Mouse (Mus musculus): Measurements from ENCODE around the gene Cct2.

The Cct2 gene

GRCm38 (mm10) chr10:117063254-117064021 lies at the start of gene Cct2:
TSS of gene Cct2 (minus strand) at chr10:117063814.
- peak; percentile 89 for DNase-seq

DNA sequence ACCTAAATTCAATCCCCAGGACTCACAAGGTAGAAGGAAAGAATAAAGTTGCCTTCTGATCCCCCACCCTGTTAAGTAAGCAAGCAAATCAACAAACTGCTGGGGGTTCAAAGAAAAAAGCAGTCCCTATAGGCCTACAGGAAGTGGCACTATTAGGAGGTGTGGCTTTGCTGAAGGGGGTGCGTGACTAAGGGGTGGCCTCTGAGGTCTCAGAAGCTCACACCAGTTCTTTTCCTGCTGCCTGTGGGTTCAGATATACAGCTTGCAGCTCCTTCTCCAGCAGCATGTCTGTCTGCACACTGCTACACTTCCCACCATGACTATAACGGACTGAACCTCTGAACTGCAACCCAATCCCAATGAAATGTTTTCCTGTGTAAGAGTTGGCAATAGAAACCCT lies 48.9 kb upstream of the Cct2 start:
- DNase-seq = no peak

GRCm38 (mm10) chr10:117111455-117111854 lies 47.8 kb upstream of the Cct2 start:
- DNase-seq = no peak

DNA sequence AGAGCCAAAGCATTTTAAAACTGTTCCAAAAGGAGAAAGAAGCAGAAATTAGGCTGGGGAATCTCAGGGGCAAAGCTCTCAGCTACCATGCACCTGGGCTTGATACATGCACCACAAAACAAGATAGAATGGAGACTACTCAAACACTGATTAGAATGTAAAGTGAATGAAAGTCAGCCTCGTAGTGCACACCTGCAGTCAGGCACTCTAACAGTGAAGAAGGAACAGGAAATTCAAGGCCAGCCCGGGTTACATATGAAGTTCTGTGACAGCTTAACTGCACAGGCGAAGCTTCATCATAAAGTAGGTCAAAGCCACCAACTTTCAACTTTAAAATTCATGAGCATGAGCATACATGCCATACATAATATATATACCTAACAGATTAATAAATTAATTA lies 46.7 kb upstream of the Cct2 start:
- no peak for DNase-seq

DNA sequence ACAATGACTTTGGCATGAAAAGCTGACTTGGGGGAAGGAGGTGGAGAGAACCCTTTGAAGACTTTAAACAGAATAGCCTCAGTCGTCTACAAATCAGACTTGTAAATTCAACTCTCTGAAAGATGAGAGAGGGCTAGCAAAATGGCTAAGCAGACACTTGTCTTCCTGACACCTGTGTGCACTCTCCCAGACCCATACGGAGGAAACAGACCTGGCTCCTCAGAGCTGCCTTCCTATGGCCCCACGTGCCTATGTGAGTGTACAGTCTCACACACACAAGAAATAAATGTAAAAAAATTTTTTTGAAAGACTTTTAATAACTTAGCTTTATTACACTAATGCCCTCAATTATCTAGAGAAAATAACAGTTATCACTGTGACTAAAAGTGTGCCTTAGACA lies 43.1 kb upstream of the Cct2 start:
- DNase-seq = no peak

DNA sequence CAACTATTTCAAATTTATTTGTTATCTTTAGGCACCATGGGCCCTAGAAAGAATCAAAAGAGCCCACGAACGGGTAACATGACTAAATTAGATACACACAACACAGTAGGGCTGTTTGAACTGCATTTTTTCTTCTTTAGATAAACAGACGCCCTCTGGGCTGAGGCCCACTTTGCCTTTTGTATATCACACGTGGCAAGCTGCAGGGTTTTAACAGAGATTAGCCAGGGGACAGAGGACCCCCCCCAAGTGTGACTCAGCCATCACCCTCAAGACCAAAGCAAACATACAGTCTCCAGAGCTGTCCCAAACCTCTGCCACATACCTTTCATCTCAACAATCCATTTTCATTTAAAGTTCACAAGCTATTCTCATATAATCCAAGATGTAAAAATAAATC lies 42.6 kb upstream of the Cct2 start:
- no peak for DNase-seq

DNA sequence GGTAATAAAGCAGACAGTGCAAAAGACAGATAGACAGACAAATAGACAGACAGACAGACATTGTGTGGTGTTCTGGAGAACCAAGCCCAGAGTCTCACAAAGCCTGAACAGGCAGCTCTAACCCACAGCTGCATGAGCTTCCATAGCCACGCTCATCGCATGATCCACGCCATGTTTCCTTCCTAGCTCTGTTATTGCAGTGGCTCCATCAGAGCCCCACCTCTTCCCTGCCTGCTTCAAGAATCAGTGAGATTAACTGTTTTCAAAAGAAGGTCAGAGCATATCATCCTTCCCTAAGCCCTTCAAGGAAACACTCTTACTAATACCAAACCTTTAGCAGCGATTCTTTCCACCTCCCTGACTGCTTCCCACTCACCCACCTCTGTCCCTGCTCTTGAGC lies 41.4 kb upstream of the Cct2 start:
- no peak for DNase-seq

DNA sequence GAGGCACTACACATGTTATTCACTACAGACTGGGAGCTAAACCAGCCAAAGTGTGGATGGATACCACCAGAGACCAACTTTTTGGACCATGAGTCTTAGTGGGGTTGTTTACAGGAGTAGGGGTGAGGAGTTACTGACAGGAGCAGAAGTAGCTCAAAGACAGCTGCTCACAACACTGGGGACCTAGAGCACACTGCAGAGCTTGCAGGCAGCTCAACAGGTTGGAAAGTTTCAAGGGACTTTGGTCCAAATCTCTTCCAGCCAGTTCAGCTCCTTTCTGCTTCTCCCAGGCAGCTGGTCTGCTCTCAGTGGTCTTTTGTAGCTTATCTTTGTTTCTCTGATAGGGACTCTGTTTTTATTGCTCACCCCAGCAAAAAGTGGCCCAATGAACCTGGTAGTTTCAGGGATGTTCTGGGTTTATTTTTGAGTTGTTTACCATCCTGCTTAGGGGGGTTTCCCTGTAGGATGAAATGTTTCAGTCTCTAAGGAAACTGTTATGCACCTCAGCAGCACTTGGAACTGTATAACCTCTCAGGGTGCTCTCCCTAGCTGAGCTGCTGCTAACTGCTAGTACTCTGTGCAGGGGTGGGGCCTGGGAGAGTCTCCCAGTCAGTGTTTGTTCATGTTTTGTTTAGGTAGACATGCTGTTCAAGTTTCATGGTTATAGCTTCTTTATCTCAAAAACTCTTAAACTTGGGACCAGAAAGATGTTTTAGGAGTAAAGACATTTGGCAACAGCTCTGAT lies 40.4 kb upstream of the Cct2 start:
- no peak for DNase-seq

- DNase-seq = no peak
Measured at GRCm38 (mm10) chr10:117100175-117100574, 36.6 kb upstream of the Cct2 start.

DNA sequence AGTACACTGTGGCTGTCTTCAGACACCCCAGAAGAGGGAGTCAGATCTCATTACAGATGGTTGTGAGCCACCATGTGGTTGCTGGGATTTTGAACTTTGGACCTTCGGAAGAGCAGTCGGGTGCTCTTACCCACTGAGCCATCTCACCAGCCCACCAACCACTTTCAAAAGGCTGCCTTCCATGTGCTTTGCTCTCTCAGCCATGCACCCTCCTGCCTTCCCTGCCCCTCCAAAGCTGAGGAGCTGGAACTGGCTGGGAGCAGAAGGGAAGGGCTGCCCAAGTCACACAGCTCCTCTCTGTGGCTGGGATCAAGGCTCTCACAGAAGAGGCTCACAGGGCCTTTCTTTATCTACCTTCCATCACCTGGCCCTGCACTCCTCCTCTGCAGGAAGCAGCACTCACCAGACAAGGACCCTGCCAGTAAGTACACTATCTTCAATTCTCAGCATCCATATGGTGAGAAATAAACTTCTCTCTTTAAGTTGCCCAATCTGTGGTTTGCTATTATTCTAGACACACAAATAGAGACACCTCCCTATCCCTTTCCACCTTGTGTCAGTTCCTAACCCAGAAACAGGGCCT lies 33.6 kb upstream of the Cct2 start:
- DNase-seq = no peak

- DNase-seq = no peak
Measured at GRCm38 (mm10) chr10:117096096-117096495, 32.5 kb upstream of the Cct2 start.

DNA sequence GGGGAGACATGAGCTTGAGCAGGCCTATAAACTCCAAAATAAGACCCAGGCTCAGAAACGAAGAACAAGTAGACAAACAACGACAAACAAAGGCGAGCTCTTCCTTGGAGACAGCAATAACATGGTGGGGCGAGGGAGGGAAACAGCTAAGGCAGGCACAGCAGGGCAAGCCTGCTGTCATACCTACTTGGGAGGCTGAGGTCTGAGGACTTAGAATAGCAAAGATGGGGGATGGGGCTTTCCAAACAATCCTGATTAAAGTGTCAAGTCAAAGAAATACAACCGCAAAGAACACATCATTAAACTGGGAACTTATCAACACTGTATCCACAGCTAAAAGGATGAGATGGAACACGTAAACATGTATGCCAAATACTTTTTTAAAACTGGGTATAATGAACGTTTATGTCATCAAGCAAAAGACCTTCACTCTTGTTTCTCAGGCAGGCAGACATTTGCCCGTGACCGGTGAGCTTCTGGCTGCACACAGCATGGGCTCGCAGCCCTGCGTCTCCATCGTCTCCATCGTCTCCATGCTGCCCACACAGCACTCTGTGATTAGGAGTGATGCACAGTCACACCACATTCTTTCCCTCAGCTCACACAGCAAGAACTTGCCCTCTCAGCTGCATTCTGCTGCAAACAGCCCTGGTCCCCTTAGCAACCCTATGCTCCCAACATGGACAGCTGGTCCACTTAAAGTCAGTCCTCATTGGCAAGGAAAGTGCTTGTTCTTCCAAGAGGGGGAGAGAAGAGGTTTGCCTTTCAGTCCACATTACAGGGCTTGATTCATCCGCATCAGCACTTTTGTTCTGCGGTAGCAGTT lies 31.1 kb upstream of the Cct2 start:
- DNase-seq = peak; percentile 25

DNA sequence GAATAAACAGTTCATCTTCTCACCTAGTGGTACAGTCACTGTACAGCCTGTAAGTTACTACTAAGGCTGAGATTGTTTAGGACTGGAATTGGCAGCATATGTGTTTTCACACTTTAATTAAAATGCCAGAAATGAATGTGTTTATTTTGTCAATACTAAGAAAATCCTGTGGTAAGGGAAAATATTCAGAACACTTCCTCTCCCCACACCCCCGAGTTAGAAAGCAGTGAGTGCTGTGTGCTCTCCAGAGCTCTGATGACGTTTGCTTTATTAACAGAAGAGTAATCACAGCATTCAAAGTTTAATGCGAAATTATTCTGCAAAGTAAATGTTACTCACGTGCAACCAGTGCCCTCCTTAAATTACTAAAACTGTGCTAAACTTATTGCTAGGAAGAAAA lies 26.0 kb upstream of the Cct2 start:
- DNase-seq = no peak

DNA sequence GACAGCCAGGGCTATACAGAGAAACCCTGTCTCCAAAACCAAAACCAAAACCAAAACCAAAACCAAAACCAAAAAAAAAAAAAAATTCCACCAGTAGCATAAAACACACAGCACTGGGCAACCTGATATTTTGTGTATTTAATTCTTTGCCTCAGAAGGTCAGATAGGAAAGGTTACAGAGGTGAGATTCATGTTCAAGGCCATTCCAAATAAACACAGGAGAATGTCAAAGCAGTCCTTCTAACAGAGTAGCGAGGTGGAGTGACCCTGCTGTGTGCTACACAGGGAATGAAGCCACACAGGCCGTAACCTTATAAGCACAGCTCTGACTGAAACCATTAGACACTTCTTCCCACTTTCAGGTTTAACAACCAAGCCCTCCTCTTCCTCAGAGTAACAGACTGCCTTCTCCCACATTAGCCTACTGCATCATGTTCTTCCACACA lies 18.3 kb upstream of the Cct2 start:
- DNase-seq = no peak

DNA sequence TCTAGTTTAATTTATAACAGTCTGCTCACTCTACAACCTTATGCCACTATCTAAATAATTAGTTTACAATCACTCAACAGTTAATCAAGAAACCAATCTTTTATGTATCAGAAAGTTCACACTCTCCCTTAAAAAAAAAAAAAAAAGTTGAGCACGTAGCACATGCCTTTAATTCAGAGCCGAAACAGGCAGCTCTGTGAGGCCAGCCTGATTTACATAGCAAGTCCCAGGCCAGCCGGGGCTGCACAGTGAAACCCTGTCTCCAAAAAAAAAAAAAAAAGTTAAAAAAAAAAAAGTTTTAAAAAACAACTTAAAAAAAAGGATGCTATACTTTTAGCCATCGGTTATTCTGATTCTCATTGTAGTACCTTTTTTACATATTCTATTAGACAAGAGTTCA lies 17.7 kb upstream of the Cct2 start:
- no peak for DNase-seq

- DNase-seq = no peak
Measured at GRCm38 (mm10) chr10:117078284-117078683, 14.7 kb upstream of the Cct2 start.

DNA sequence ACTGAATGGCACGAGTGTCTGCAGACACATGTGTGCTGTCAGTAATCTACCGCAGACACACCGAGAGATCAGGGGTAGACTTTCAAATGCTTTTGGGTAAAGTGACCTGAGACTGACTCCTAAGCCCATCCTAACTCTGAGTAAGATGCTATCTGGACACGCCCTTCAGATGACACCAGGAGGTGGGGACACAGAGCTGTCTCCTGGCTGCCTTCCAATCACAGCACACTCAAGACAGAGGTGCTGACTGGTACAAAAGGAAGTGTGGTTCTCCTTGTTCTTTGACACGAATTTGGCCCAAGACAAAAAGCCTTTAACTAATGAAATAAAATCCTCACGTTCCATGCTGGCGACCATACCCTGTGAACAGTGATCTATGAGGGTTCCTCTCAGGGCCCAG lies 9.6 kb upstream of the Cct2 start:
- no peak for DNase-seq

DNA sequence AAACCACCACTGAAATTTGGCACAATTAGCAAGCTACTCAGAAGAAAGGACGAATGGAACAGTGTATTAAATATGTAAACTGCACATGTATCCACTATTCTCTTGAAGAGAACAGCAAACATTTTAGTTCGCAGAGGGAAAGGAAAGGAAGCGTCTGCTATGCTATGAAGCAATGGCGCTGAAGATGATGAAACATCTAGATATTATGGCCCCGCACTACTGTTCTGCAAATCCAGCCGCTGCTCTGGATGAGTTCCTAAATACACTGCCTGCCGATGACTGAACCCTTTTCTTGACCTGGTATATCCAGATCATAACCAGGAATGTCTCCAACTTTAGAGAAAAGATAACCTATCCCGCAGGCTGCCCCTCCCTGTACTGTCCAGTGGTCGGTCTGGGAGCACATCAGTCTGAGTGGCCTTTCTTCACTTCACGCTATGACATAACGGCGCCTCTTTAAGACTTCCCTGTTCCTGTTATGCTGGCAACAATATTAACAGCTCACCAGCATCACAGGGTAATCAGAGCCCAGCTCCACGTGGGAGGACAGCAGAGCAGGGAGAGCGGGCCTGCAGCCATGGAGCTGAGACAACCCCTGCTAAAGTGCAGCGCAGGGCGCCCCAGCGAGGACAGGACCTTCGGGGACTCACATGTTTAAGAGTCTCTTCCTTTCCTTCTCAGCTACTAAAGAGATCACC lies 8.7 kb upstream of the Cct2 start:
- DNase-seq = no peak

DNA sequence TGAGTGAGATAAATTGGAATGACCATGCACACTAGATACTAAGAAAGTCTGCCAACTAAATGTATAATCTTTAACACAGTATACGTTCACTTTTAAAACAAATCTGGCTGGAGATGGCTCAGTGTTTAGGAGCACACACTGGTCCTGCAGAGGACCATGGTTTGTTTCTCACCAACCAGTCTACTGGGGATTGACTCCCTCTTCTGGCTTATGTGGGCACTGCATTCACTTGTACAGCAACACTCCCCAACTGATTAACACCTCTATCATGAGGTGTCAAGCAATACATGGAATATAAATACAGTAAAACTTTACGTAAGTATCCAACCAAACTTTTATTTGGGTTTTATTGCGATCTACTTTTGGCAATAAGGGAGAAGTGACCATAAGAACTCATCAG lies 5.5 kb upstream of the Cct2 start:
- DNase-seq = no peak

- no peak for DNase-seq
Measured at GRCm38 (mm10) chr10:117064076-117064475, 462 bp upstream of the Cct2 start.

DNA sequence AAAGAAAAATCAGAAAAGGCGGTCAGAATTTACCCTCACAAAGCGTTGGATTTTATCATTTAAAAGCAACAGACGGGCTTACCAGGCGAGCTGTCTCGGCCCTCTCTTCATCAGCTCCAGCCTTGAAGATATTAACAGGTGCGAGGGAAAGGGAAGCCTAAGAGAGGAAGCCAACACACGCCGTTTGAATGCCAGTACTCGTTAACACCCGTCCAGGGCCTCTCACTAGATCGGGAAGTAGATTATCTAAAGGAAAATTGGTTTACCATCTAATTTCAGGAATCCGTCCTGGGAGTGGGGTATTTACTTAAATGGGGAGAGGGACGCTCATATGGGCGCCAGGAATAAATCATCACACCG lies 740 bp downstream of the Cct2 start:
- no peak for DNase-seq

DNA sequence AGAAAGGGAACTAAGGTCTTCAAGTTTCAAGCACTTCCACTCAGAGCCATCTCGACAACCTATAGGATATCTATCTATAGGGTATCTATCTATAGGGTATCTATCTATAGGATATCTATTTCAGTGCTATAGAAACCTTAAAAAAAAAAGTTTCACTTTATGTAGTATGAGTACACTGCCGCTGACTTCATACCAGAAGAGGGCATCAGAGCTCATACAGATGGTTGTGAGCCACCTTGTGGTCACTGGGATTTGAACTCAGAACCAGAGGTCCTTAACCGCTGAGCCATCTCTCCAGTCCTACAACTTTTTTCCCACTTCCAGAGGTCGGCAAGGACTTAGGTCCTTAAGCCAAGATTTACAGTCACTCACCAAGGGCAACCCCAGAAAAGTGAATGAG lies 7.9 kb downstream of the Cct2 start:
- DNase-seq = no peak

All from cerebellum, adult 8-10 months (tissue).